Mouse (Mus musculus) erythroblast, embryonic 14.5 days (primary cell): ENCODE results near the gene Skap1. TPM values are rescaled to one million over a fixed set of nuclear protein-coding genes. Genes with fewer than 3 reads are reported as not detected.

Experiments
- H3K27me3 ChIP-seq: 2 replicates; pipeline ENCODE4 v1.6.1; 2012; ENCODE audit warnings: inconsistent platforms; ENCODE audit not compliant: control insufficient read depth
- H3K36me3 ChIP-seq: 2 replicates; pipeline ENCODE4 v1.6.1; 2012; ENCODE audit warnings: mild to moderate bottlenecking, inconsistent platforms; ENCODE audit not compliant: control insufficient read depth
- H3K4me1 ChIP-seq: 2 replicates; pipeline ENCODE4 v1.6.1; 2012; ENCODE audit warnings: inconsistent platforms; ENCODE audit not compliant: control insufficient read depth
- H3K4me3 ChIP-seq: replicated peaks from 2 replicates; pipeline ENCODE3; 2012; ENCODE audit warnings: moderate library complexity, mild to moderate bottlenecking, inconsistent platforms
- H3K9me3 ChIP-seq: 2 replicates; pipeline ENCODE4 v1.6.1; 2012; ENCODE audit warnings: low read length, inconsistent platforms, mixed read lengths; ENCODE audit not compliant: control insufficient read depth
- GATA1 ChIP-seq: IDR thresholded peaks from 2 replicates; pipeline ENCODE4 v1.6.1; 2012; ENCODE audit warnings: low read length, inconsistent platforms, mixed read lengths
- TAL1 ChIP-seq: IDR thresholded peaks from 3 replicates; pipeline ENCODE4 v1.6.1; 2012; ENCODE audit warnings: low read length, inconsistent platforms, mixed read lengths
- polyA plus RNA-seq: library from polyadenylated mRNA; stranded (reverse); fragments of >175 nt; gene quantifications from 2 replicates; pipeline ENCODE4 v1.2.3, GENCODE M21; 2012

Skap1 gene
- polyA plus RNA-seq, 1 experiment, result not detected

GRCm38 (mm10) chr11:96685381-96685780 lies 221.0 kb downstream of the Skap1 start:
- TF ChIP-seq GATA1 (no peak), TAL1 (no peak)
- H3K9me3 ChIP-seq, result no peaks in the 10 kb centered on the region
- no peak overlapping the region for H3K4me3 ChIP-seq
- no peaks in the 10 kb centered on the region for H3K4me1 ChIP-seq
- no peaks in the 10 kb centered on the region for H3K36me3 ChIP-seq
- H3K27me3 ChIP-seq, result no peaks in the 10 kb centered on the region

GRCm38 (mm10) chr11:96686713-96687280 lies 222.4 kb downstream of the Skap1 start:
- Histone ChIP-seq H3K4me1 (no peaks in the 10 kb centered on the region), H3K27me3 (no peaks in the 10 kb centered on the region), H3K9me3 (no peaks in the 10 kb centered on the region), H3K36me3 (no peaks in the 10 kb centered on the region), H3K4me3 (no peak overlapping the region)
- TF ChIP-seq GATA1 (no peak), TAL1 (no peak)

- no peaks in the 10 kb centered on the region for H3K27me3 ChIP-seq
- H3K9me3 ChIP-seq, result no peaks in the 10 kb centered on the region
- no peak overlapping the region for H3K4me3 ChIP-seq
- TF ChIP-seq GATA1 (no peak), TAL1 (no peak)
- H3K36me3 ChIP-seq, result no peaks in the 10 kb centered on the region
- H3K4me1 ChIP-seq, result no peaks in the 10 kb centered on the region
These were observed 227.9 kb downstream of the Skap1 start for GRCm38 (mm10) chr11:96692250-96692649.

DNA sequence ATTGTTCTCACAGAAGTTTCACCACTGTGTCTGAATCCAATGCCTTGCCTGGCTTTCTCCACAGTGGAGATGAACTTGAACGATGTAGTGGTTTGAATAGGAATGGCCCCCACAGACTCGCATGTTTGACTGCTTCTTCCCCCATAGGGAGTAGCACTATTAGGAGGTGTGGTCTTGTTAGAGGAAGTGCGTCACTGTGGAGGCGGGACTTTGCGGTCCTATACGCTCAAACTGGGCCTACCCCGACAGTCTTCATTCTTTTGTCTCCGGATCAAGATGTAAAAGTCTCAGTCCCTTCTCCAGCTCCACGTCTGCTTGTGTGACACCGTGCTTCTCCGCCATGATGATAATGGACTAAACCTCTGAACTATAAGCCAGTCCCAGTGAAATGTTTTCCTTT lies 229.0 kb downstream of the Skap1 start:
- H3K4me1 ChIP-seq, result no peaks in the 10 kb centered on the region
- H3K4me3 ChIP-seq, result no peak overlapping the region
- no peaks in the 10 kb centered on the region for H3K36me3 ChIP-seq
- TF ChIP-seq TAL1 (no peak), GATA1 (no peak)
- no peaks in the 10 kb centered on the region for H3K27me3 ChIP-seq
- H3K9me3 ChIP-seq, result no peaks in the 10 kb centered on the region

DNA sequence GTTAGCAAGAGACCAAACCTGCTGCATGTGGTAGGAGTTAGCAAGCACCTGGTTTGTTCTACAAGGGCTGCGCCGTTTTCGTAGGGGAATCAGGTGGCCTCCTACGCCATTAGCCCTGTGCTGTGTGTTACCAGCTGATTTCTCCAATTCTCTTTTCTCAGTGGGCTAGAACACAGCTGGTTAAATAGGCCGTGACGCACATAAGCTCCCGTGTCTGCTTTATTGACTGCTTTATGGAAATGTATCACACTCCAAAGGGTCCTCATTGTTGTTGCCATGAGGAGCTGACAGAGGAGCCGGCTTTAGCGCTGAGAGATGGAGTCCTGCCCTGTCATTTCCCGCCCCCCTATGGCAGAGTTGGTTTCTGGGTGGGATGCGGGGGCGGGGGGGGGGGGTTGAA lies 230.4 kb downstream of the Skap1 start:
- no peaks in the 10 kb centered on the region for H3K36me3 ChIP-seq

GRCm38 (mm10) chr11:96696168-96696727 lies 231.9 kb downstream of the Skap1 start:
- H3K27me3 ChIP-seq, result no peaks in the 10 kb centered on the region
- no peaks in the 10 kb centered on the region for H3K4me1 ChIP-seq
- H3K4me3 ChIP-seq, result no peak overlapping the region
- no peaks in the 10 kb centered on the region for H3K36me3 ChIP-seq
- TF ChIP-seq GATA1 (no peak), TAL1 (no peak)
- H3K9me3 ChIP-seq, result no peaks in the 10 kb centered on the region

More for the DNA sequence above, 230.4 kb downstream of the Skap1 start:
- Histone ChIP-seq H3K27me3 (no peaks in the 10 kb centered on the region), H3K4me3 (no peak overlapping the region), H3K4me1 (no peaks in the 10 kb centered on the region), H3K9me3 (no peaks in the 10 kb centered on the region)
- TF ChIP-seq GATA1 (no peak), TAL1 (no peak)

DNA sequence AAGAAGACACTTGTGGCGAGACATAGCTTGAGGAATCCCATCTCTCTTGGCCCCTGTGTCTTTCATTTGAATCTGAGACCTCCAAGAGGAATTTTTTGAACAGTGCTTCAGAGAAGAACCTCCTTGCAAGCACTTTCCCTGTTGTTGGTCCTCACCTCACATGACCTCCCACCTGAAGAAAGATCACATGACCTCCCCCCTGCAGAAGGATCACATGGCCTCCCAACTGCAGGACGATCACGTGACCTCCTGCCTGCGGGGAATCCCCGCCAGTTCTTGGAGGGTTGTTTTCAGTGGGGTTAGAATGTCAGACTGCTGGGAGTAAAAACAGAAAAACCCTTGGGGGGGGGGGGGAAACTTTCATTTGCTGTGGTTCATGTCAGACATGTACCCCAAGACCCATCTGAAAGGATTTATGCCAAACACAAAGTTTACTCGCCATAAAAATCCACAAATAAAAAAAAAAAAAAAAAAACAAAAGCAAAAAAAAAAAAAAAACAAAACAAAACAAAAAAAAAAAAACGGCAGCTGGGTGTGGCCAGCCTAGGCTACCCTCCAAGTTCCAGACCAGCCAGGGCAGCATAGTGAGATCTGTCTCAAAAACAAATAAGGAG lies 232.6 kb downstream of the Skap1 start:
- Histone ChIP-seq H3K27me3 (no peaks in the 10 kb centered on the region), H3K4me1 (no peaks in the 10 kb centered on the region), H3K4me3 (no peak overlapping the region), H3K9me3 (no peaks in the 10 kb centered on the region), H3K36me3 (no peaks in the 10 kb centered on the region)
- TF ChIP-seq GATA1 (no peak), TAL1 (no peak)

DNA sequence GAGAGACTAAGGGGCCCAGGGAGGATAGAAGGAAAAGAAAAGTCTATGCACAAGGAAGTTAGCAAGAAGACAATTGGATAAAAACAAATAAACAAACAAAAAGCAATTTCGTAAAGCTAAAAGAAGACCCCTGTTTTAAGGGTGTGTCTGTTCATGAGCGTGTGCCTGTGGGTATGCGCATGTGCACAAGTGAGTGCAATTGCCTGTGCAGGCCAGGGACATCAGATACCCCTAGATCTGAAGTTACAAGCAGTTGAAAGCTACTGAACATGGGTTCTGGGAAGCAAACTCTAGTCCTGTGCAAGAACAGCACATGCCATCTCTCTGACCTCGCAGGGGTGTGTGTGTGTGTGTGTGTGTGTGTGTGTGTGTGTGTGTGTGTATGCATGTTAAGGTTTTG lies 233.1 kb downstream of the Skap1 start:
- Histone ChIP-seq H3K9me3 (no peaks in the 10 kb centered on the region), H3K4me3 (no peak overlapping the region), H3K36me3 (no peaks in the 10 kb centered on the region), H3K4me1 (no peaks in the 10 kb centered on the region), H3K27me3 (no peaks in the 10 kb centered on the region)
- TF ChIP-seq GATA1 (no peak), TAL1 (no peak)

- H3K4me1 ChIP-seq, result peaks cover 14% of the 10 kb centered on the region
- H3K4me3 ChIP-seq, result no peak overlapping the region
- H3K27me3 ChIP-seq, result no peaks in the 10 kb centered on the region; the same call in 1 of the 2 replicates
- no peaks in the 10 kb centered on the region for H3K9me3 ChIP-seq
- H3K36me3 ChIP-seq, result no peaks in the 10 kb centered on the region
- no peak for TF ChIP-seq GATA1
- TF ChIP-seq TAL1, result no peak
These were observed 239.4 kb downstream of the Skap1 start for GRCm38 (mm10) chr11:96703813-96704212.
